Mouse (Mus musculus) heart, embryonic 11.5 days (tissue): ENCODE measurements around the gene Vwf. TPM values are rescaled to one million over a fixed set of nuclear protein-coding genes. Genes with fewer than 3 reads are reported as not detected.

Source experiments
- ATAC-seq: fragments of 200-750 bp; cut with Nextera tagmentation; replicated peaks from 2 replicates; pipeline ENCODE4 v1.8.0; 2017; ENCODE audit warnings: moderate library complexity; ENCODE audit not compliant: insufficient number of reproducible peaks, low FRiP score, low TSS enrichment
- H3K27ac ChIP-seq: fragments of 300-500 bp; sonication (generic); 2 replicates; pipeline ENCODE4 v1.5.1; 2014; ENCODE audit warnings: mild to moderate bottlenecking, low read depth, low read length
- H3K27me3 ChIP-seq: fragments of 300-500 bp; sonication (generic); 2 replicates; pipeline ENCODE4 v1.6.1; 2014; ENCODE audit warnings: mild to moderate bottlenecking, low read length, mixed read lengths; ENCODE audit not compliant: control insufficient read depth, insufficient read depth
- H3K36me3 ChIP-seq: fragments of 300-500 bp; sonication (generic); 2 replicates; pipeline ENCODE4 v1.6.1; 2014; ENCODE audit warnings: mild to moderate bottlenecking, low read length, moderate library complexity, mixed read lengths; ENCODE audit not compliant: control insufficient read depth, insufficient read depth
- H3K4me1 ChIP-seq: fragments of 300-500 bp; sonication (generic); 2 replicates; pipeline ENCODE4 v1.6.1; 2014; ENCODE audit warnings: low read length; ENCODE audit not compliant: control insufficient read depth, insufficient read depth
- H3K4me2 ChIP-seq: fragments of 300-500 bp; sonication (generic); 2 replicates; pipeline ENCODE4 v1.6.1; 2014; ENCODE audit warnings: mild to moderate bottlenecking, moderate library complexity
- H3K4me3 ChIP-seq: fragments of 300-500 bp; sonication (generic); 2 replicates; pipeline ENCODE4 v1.5.1; 2014; ENCODE audit warnings: low read depth, low read length
- H3K9ac ChIP-seq: fragments of 300-500 bp; sonication (generic); 2 replicates; pipeline ENCODE4 v1.6.1; 2014; ENCODE audit warnings: mild to moderate bottlenecking, low read depth, low read length, moderate library complexity
- H3K9me3 ChIP-seq: fragments of 300-500 bp; sonication (generic); replicated peaks from 2 replicates; pipeline ENCODE4 v1.6.1; 2016; ENCODE audit warnings: low read length; ENCODE audit not compliant: control insufficient read depth
- WGBS: fragments of 180-500 bp; shearing (Covaris S2); extraction: QIAGEN DNeasy Blood & Tissue Kit; methylation state at CpG from one replicate; pipeline ENCODE4 v1.1.7; 2014; ENCODE audit not compliant: insufficient replicate concordance; 5-methylcytosine and 5-hydroxymethylcytosine counted together
- polyA plus RNA-seq: library from polyadenylated mRNA; unstranded; fragments of >200 nt; fragmentation: Nextera tagmentation; extraction: Ambion mirVana; gene quantifications from 2 replicates; pipeline ENCODE4 v1.2.1, GENCODE M21; 2014

Gene Vwf
- 31.2 and 32.2 TPM in 2 replicates for polyA plus RNA-seq

DNA sequence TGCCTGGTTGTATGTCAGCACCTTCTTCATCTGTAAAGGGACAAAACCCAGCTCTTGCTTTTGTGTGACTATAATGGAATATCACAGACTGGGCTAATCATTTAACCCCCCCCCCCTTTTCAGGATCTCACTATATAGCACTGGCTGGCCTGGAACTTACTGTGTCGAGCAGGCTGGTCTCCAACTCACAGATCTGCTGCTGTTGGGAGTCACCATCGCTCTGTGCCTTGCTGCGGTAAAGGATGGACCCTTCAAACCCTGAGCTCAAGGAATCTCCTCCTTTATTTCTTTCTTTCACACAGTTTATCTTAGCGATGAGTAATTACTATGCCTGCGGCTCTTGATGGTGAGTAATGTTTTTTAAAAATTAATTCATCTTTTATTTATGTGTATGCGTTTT is at the start of gene Vwf:
Gene Vwf, plus strand, starts transcription at position 301 of the 400 bp plus-strand sequence.
- Histone ChIP-seq H3K27ac (no peak within 1 kb of the TSS), H3K27me3 (no peaks in the 10 kb centered on the region), H3K9me3 (no peaks in the 10 kb centered on the region), H3K4me1 (no peaks in the 10 kb centered on the region), H3K9ac (no peak within 1 kb of the TSS), H3K36me3 (no peaks in the 10 kb centered on the region), H3K4me3 (no peak within 1 kb of the TSS), H3K4me2 (no peak within 1 kb of the TSS)
- ATAC-seq, result no peak
- WGBS, result 90% methylated on average over 6 of the region's 6 CpGs

DNA sequence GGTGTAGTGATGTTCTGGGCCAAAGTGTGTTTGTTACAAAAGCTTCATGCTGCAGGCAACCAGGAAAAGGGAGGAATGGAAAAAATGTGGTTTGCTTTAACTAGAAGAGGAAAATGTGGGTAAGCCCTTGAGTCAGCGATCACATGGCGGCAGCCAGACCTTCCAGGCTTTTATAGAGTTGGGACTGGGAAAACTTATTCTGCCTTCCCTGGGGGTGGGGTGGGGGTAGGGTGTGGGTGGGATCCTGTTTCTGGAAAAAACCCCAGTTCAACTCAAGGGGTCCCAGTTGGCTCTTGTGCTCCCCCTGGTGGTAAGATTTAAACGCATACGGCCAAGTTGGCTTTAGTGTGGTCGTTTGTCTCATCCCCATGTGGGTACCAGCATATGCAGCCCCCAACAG is 48.5 kb upstream of the Vwf start:
- WGBS, result 25% methylated on average over 5 of the region's 5 CpGs
- no peak overlapping the region for H3K27ac ChIP-seq

DNA sequence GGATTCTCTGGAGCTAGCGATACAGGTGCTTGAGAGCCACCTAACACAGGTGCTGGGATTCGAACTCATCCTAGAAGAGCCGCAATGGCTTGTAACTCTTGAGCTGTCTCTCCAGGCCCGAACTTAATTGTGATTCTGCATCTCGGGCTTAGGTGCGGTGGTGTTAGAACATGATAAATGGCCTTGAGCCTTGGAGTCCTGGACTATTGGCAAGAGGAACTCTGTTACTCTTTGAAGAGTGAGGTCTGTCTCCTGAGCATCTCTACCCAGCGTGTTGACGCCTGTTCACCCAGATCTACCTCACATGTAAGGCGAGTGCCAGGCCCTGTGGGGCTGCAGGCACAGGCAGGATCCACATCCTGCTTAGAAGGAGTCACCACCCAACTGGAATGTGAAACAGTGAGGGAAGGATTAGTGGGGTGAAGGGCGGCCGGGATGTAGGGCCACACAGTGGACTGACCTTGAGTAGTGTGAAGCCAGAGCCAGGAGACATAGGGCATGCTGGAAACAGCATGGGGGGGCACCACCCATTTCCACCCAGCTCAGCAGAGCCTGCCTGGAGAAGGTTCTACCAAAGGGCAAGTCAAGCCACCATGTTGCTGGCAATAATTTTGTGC is 43.3 kb upstream of the Vwf start:
- no peak overlapping the region for H3K27ac ChIP-seq
- H3K9ac ChIP-seq, result no peak overlapping the region
- no peaks in the 10 kb centered on the region for H3K36me3 ChIP-seq
- H3K4me2 ChIP-seq, result no peak overlapping the region
- WGBS, result 83% methylated on average over 11 of the region's 11 CpGs
- no peaks in the 10 kb centered on the region for H3K4me1 ChIP-seq
- H3K9me3 ChIP-seq, result no peaks in the 10 kb centered on the region
- ATAC-seq, result no peak; the same call in 1 of the 2 replicates
- H3K4me3 ChIP-seq, result no peak overlapping the region
- no peaks in the 10 kb centered on the region for H3K27me3 ChIP-seq

More for the DNA sequence above, 48.5 kb upstream of the Vwf start:
- Histone ChIP-seq H3K4me1 (peaks cover 6% of the 10 kb centered on the region; the same call in 1 of the 2 replicates), H3K36me3 (no peaks in the 10 kb centered on the region), H3K27me3 (peaks cover 12% of the 10 kb centered on the region), H3K4me3 (no peak overlapping the region), H3K9ac (no peak overlapping the region), H3K4me2 (no peak overlapping the region), H3K9me3 (no peaks in the 10 kb centered on the region)
- no peak for ATAC-seq

DNA sequence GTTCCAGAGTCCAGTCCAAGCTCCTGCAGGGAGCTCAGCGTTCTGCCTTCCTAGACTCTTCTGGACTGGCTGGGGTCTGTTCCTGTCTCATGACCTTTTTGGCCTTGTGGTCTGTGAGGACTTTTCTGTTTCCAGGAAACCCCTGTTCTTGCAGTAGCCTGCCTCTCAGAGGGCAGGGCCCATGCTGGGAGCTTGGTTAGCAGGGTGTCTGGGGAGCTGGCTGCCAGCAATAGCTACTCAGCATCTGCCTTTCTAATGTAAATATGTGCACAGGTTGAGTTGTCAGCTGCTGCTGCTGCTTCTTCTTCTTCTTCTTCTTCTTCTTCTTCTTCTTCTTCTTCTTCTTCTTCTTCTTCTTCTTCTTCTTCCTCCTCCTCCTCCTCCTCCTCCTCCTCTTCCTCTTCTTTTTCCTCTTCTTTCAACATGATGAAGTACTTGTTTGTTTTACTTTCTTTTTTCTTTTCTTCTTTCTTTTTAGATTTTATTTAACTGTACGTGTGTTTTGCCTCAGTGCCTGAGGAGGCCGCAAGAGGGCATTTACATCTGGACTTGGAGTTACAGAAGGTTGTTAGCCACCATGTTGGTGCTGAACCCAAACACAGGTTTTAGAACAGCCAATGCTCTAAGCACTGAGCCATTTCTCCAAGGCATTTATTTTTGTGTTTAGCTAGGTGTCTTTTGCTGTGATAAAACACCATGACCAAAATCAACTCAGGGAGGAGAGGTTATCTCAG is 41.8 kb upstream of the Vwf start:
- Histone ChIP-seq H3K27ac (no peak overlapping the region), H3K27me3 (no peaks in the 10 kb centered on the region), H3K4me3 (no peak overlapping the region), H3K4me2 (no peak overlapping the region), H3K9ac (no peak overlapping the region), H3K4me1 (no peaks in the 10 kb centered on the region), H3K9me3 (no peaks in the 10 kb centered on the region), H3K36me3 (no peaks in the 10 kb centered on the region)
- WGBS, result 41% methylated on average over 3 of the region's 3 CpGs
- no peak for ATAC-seq

DNA sequence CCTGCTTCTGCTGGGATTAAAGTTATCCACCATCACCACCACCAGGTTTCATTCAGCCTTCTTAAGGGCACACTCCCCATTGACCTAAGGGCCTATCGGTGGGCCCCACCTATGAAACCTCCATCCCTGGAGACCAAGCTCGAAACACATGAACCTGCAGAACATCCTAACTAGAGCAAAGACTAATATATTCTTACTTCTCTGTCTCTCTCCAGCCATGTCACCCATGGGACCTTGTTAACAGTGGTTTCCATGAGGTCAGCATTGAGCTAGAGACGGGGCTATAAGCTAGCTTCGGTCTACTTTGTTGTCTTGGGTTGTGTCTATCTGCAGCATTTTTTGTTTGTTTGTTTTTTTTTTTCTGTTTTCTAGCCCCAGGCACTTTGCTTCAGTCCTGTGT is 40.1 kb upstream of the Vwf start:
- 85% methylated on average over 4 of the region's 4 CpGs for WGBS
- H3K4me3 ChIP-seq, result no peak overlapping the region

DNA sequence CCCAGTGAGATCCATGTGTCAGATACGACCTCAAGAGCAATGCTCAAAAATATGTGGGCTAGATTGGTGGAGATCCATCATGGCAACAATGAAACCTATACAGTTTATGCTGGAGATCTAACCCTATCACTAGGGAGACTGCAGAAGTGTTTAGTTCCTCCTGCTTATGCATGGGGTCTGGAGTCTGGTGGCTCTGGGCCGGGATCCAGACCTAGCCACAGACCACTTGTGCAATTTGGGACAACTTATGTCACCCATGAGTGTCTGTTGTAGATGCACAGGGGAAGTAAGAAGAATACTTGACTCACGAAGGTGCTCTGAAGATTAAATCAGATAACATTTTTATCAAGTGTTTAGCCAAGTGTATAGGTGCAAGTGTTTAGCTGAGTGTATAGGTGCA is 36.8 kb upstream of the Vwf start:
- ATAC-seq, result no peak
- Histone ChIP-seq H3K4me2 (no peak overlapping the region), H3K9me3 (no peaks in the 10 kb centered on the region), H3K27me3 (no peaks in the 10 kb centered on the region), H3K4me3 (no peak overlapping the region), H3K4me1 (peaks cover 3% of the 10 kb centered on the region; the same call in 1 of the 2 replicates), H3K36me3 (no peaks in the 10 kb centered on the region), H3K9ac (no peak overlapping the region), H3K27ac (no peak overlapping the region)
- WGBS, result 69% methylated on average over 3 of the region's 3 CpGs

More for the DNA sequence above, 40.1 kb upstream of the Vwf start:
- H3K27ac ChIP-seq, result no peak overlapping the region
- H3K27me3 ChIP-seq, result no peaks in the 10 kb centered on the region
- ATAC-seq, result no peak
- H3K9ac ChIP-seq, result no peak overlapping the region
- H3K36me3 ChIP-seq, result no peaks in the 10 kb centered on the region
- no peaks in the 10 kb centered on the region for H3K4me1 ChIP-seq
- H3K4me2 ChIP-seq, result no peak overlapping the region
- H3K9me3 ChIP-seq, result no peaks in the 10 kb centered on the region

DNA sequence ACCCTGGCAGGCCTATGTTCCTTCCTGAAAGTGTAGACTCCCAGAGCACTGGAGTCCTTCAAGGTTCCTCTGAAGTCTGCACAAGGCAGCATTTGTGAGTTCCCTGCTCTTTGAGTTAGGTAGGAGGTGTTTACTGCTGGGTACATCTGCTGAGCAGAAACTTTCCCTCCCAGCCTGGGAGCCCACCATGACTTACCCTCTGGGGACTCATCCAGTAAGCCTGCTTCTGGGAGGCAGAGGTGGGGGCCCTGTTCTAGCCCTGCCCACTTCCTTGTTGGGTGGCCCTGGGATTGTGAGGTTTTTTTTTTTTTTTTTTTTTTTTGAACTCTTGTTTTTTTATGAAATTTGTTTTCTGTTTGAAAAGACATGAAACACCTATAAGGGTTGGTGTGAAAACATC is 35.9 kb upstream of the Vwf start:
- no peak overlapping the region for H3K4me2 ChIP-seq
- H3K4me1 ChIP-seq, result peaks cover 9% of the 10 kb centered on the region
- no peak overlapping the region for H3K27ac ChIP-seq
- no peaks in the 10 kb centered on the region for H3K9me3 ChIP-seq
- H3K27me3 ChIP-seq, result no peaks in the 10 kb centered on the region
- no peak overlapping the region for H3K4me3 ChIP-seq
- no peak overlapping the region for H3K9ac ChIP-seq
- no peaks in the 10 kb centered on the region for H3K36me3 ChIP-seq
- ATAC-seq, result no peak

DNA sequence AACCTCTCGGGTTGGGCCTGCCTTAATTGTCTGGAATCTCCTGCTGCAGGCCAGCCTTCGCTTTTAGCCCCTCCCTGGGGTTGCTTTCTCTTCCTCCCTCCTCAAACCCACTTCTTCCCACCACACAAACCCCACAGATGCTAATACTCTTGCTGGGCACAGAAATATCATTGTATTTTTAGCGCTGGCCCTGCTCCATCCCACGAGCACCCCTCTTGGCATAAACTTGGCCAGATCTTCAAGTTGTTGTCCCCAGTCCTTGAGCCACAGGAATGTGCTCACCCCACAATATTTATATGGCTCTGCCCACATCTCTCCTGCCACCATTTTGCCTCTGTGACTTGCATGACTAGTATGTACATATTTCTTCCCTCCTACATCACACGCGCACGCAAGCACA is 35.4 kb upstream of the Vwf start:
- ATAC-seq, result no peak
- 77% methylated on average over 7 of the region's 7 CpGs for WGBS

More for the DNA sequence above, 35.4 kb upstream of the Vwf start:
- no peaks in the 10 kb centered on the region for H3K27me3 ChIP-seq
- peaks cover 11% of the 10 kb centered on the region for H3K4me1 ChIP-seq
- H3K4me2 ChIP-seq, result no peak overlapping the region
- H3K36me3 ChIP-seq, result no peaks in the 10 kb centered on the region
- no peak overlapping the region for H3K27ac ChIP-seq
- no peak overlapping the region for H3K4me3 ChIP-seq
- H3K9ac ChIP-seq, result no peak overlapping the region
- H3K9me3 ChIP-seq, result no peaks in the 10 kb centered on the region
